Mouse (Mus musculus) spleen, adult 18-20 months (tissue): ENCODE measurements around the gene Sycp2.
"Not testable (repeated sequence)": the region's sequence is repeated elsewhere in the genome, so short reads cannot be mapped to it uniquely, and the experiment has no call there.

Source experiments
- DNase-seq, 2 experiments: peaks; one replicate each; pipeline ENCODE4 v3.0.0; 2022; ENCODE audit warnings: mixed read lengths in 2 of 2

Gene Sycp2

DNA sequence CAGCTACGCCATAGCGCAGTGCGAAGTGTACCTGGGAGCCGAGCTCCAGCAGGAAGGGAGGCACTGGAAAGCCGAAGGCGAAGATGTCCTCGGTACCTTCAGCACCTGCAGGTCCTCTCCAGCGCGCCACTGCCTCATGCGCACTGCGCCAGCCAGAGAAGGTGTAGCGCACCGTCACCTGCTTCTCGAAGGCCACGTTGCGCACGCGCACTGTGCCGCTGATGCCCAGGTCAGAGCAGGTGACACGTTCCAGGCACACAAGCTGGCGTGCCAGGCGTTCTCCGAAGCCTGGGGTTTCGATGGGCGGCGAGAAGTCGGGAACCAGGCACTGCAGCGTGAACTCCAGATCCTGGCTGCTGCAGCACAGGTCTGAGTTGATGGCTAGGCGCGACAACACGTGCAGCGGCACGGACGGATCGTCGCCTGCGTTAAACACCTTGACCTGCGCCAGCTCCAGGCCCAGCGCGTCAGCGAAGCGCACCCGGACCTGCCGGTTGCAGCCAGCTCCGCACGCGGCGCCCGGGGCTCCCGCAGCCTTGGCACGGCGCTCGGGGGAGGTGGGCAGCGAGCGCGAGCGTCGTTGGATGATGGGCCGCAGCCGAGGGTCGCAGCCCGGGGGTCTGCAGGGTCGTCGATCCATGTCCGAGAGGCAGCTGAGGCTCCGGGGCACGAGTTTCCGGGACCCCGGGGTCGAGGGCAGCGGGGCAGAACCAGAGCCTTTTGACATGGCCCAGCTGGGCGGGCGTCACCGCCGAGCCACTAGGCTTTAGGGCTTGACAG is 6.2 kb upstream of the Sycp2 start:
- no peak for DNase-seq

DNA sequence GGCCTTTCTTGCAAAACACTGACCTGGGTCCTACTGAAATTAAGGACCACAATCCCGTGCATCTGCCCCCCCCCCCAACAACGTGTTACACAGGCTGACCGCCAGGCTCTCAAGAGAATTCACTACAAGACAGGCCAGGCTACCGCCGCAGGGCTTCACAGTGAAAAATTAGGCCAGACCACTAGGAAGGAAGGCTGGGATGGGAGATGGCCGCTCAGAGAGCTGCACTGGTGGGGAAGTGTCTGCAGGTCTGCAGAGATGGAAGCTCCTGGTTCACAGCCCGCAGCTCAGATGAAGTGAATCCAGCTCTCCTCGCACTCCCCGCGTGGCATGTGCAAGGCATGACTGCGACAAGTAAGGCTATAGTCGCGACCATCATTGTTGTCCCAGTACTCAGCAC is 5.6 kb upstream of the Sycp2 start:
- no peak for DNase-seq

DNA sequence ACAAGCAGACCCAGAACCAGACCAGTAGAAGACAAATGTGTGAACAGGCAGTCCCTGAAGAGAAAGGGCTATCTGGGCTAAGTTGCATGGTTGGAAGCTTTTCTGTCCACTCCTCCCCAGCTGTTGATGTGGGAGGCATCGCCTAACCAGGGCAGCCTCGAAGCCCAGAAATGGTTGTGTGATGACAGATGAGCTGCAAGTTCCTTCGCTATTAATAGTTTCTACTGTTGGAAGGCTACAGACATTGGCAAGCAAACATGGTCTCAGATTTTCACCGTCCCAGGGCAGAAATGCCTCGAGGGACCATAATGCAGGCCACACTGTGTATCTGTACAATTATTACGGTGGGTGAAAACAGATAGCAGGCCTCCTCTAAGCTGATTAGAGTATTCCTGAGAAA is 5.1 kb upstream of the Sycp2 start:
- DNase-seq, result no peak

DNA sequence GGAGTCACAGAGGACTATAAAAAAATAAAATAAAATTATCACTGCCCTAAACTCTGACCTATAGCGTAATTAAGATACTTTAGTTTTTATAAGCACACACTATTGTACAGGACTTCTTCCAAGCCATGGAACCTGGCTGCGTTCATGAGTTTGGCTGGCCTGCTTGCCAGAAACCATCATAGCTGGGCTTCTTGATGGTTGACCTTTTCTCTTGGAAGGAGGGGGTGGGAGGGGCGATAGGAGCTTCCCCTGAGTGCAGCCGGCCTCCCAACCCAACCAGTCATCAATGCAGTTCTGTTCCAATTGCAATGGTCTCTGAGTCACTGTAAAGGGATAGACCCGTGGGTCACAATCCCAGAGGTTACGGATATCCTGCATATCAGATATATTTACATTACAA is 2.8 kb upstream of the Sycp2 start:
- no peak for DNase-seq

DNA sequence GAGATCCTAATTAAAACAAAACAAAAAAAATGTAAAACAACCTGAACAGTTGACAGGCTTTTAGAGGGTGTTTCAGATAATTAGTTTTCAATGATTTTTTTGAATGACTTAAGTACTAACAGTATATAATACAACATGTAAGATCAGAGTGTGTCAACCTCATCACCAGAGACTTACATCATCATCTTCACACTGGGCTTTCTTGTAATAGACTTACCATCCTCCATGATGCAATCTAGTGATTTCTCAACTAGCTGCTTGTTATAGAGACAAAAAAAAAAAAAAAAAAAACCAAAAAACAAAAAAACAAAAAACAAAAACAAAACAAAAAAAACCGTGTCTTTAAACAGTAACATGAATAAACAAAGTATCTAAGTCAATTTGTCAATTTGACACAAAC is 1.5 kb upstream of the Sycp2 start:
- DNase-seq, result no peak

DNA sequence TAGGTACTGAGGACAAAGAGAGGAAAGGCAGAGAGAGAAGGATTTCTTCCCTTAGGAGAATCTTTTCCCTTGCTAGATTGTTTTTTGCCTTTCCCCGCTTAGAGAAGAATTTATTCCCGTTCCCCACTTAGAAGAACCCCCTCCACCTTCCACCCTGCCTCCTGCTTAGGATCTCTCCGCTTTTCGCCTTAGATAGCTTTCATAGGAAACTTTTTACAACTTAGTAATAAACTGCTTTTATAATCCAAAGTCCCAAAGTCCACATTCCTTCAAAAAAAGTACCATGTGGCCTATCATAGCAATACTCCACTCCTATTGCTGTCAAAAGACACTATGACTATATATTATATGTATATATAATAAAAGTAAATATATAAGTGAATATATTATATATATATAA is 64.9 kb downstream of the Sycp2 start:
- no peak for DNase-seq

DNA sequence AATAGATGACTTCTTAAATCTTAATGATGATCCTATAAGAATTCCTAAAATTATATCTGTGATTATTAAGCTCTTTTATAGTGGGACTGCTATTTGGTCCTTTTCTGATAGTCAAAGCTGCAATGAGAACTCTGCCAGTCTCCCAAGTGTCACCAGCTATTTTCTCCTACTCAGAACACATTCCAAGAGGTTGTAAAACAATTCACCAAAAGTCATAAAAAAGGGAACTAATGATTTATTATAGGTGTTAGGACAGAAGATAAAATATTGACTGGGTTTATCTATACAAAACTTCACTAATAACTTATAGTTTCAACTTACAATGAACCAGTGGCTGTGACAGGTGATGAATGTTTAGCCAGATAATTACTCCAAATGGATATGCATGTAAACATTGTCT is 65.4 kb downstream of the Sycp2 start:
- DNase-seq, result not testable (repeated sequence)

DNA sequence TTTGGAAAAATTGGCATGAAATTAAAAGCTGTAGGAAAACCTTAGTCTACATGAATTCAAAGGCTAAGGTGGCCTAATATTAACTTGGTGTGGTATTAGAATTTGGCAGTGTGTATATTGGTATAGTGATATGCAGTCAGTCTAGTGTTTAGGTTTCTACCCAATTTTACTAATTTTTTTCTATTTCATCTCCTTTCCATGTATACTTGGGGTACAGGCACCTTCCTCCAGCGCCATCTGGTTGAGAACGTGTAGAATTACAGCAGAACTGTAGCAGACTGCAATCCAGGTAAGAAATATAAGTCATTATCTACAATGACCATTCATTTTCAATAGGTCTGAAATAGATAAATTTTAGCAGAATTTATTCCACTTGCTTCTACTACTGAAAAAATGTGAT is 68.4 kb downstream of the Sycp2 start:
- DNase-seq, result no peak

DNA sequence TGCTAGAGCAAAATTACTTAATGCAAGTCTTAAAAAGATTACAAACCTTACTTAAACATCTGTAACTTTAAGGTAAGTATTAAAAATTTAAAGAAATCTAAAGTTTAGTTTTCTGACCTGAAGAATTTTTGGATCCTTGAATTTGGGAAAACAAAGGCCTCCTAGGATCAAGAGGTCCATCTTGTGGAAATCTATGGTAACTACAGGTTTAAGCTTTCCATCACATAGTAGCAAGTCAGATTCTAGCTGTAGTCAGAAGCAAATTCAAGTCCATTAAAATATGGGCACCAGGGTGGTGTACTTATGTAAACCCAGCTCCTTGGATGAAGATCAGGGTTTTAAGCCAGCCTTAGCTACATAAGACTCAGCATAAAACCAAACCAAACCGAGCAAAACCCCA is 69.6 kb downstream of the Sycp2 start:
- no peak for DNase-seq

DNA sequence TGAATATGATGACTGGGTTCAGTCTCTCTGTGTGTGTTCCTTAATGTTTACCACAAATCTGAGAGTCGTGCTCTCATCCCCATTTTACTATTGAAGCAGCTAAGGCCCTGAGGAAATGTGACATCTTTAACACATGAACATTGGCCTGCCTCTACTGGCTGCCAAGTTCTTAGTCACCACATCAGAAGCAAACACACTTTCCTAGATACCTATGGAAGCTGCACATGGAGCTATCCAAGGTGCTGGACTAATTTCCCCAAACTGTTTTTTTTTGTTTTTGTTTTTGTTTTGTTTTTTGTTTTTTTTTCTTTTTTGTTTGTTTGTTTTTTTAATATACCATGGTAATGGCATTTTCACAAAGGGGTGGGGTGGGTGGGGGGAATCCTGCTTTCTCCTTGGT is 77.5 kb downstream of the Sycp2 start:
- no peak for DNase-seq

DNA sequence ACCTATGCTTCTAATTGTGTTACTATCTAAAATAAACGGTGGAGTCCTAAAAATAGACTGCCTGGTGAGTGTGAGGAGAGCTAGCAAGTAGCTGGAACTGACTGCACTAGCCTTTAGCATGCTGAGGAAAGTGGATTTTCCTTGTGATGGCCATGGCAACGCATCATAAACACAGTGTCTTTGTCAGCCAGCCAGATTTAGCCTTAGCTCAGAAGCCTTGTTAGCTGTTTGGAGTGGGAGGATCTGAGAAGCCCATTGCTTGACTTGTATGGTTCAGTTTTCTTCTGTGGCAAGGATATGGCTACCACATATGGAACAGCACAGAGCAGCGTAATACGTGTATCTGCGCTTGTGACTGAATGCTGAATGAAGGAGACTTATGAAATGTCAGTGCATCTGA is 77.9 kb downstream of the Sycp2 start:
- DNase-seq, result no peak

DNA sequence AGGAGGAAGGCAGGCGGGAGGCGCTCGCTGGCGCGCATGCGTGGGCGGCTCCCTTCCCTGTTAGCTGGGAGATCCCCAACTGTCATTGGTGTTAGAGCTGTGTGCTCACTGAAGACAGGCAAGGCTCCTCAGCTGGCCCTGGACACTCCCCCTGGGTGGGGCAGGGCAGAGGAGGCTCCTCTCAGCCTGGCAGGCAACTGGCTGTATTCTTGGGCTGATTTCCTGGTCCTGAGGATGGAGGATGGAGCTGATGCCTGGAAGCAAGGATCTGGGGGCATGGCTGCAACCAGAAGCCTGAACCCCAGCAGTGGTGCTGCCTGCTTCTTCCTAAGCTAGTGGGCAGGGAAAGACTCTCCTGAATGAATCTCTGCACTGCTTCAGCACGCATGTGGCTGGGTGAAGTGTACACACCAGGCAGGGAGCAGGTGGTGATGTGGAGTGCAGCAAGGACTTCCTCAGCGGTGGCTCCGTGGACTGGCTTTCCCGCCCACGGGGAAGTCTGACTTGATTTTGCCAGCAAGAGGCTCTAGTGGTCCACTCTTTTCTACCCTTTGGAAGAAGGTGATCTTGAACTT is 79.9 kb downstream of the Sycp2 start:
- no peak for DNase-seq

DNA sequence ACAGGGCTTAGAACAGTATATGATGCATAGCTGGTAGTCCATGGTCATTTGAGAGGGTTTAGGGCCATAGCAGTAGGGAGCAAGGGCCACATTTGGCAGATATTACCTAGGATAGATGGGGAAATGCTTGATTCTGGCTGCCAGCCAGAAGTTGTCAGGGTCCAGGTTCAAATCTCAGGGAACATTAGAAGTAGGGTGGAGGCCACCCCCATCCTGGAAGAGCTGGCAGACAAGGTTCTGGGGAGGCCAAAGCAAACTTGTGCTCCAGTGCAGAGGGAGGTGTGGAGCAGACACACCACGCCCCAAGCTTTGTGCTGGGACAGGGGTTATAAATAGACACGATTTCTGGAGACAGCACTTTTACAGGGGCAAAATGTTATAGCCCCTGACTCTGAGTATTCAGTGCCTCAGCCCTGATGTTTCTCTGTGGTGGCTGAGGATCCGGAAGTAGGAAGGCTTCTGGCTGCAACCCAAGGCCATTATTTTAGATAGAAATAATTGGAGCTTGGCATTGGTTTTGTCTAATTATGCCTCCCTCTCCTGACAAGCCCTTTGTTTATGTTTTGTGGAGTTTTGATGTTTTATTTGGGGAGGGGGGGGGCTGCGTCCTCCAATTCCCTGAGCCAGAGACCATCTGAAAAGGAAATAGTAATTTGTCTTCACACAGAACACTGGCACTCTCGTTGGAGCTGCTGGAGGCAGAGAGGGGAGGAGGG is 80.6 kb downstream of the Sycp2 start:
- no peak for DNase-seq

DNA sequence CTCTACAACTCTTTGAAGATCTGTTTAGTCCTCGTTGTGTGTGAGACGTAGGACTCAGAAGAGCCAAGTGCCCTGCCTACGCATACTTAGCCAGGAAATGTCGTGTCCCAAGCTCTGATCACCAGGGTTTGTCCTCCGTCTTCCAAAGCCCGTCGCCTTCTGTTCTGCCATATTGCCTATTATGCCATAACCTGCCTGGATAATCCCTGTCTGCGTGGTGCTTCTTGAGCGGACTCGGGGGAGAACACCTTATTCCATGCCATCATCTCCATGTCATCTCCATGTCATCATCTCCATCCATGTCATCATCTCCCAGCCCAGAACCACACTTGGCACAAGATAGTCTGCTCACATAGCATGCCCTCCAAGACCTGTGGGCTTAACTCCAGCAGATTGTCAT is 81.4 kb downstream of the Sycp2 start:
- DNase-seq, result no peak

DNA sequence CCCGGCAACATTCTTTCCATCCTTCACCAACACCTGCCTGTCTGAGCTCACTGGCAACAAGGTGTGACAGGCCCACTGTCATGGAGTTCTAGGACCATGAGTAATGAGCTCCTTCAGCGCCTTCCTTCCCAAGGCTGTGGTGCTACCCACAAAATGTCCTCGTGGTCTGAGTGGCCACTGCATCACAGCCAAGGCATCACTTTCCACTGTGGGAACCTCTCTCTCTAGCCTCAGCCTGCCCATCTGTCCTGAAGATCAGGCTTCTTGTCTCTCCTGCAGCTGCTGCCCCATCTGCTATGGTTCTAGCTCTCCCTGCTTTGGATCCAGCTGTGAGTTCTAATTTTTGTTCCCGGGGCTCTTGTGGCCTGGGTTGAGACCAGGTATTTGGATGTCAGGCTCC is 82.7 kb downstream of the Sycp2 start:
- no peak for DNase-seq

DNA sequence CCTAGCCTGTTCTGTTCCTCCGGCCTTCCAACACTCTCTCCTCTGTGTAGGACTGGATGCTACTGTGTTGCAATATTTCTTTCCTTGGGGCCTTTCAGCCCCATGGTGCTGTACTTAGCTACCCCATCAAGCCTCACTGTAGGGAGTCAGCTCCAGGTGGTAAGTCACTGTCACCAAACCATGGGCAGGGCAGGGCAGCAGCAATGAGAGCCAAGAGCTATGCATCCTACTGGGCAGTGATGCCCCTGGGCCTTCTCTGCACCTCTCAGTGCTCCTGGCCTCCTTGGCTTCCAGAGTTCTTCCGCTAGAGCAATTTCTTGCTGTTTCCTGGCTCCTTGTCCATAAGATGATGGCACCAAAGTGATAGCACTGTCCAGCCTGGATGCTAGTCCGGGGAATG is 83.1 kb downstream of the Sycp2 start:
- no peak for DNase-seq

DNA sequence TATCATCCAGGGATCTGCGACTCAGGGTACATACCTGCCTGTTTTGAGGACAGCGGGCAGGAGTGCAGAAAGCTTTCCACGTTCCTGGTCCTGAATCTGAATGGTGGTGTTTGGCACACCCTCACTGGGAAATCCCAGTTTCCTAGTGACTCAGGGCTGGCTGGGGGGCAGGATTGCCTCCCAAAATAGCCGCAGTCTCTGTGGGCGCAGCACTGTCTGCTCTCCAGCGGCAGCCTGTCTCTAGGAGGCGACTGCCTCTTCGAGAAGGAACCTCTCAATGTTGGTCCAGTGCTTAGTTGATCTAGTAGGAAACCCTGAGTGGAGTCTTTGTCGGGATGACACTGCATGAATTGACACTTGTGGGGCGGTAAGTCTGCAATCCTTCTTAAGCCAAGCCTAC is 86.2 kb downstream of the Sycp2 start:
- no peak for DNase-seq

DNA sequence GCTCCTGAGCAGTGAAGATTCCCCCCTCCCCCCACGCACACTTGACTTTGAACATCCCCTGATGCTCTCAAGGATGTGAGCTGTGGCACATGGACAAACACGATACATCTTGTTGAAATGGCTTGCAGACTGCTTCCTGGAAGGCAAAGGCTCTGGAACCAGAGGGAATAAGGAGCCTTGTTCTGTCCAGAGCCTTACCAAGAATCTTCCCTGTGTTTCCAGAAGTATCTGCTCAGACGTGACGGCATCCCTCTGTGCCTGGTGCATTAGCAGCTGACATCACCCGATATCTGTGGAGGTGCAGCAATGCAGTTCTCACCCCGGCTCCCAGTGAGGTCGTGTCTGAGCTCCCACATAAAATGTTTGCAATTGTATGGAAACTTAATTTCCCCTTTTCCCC is 87.7 kb downstream of the Sycp2 start:
- DNase-seq, result no peak

DNA sequence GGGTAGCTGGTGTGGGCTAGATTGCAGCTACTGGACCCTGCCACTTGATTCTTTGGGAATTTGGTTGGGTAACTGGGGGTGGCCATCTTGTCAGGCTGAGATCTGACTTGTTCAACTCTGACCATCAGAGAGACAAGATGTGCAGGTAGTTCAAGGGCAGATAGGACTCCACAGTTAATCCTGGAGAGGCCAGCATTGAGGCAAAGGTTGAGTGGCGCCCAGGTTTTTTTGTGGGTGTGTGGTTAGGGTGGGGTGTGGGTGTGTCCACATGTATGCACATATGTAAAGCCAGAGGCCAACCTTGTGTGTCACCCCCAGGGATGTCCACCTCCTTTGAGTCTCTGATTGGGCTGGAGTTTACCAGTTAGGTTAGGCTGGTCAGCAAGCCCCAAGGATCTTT is 91.2 kb downstream of the Sycp2 start:
- no peak for DNase-seq

DNA sequence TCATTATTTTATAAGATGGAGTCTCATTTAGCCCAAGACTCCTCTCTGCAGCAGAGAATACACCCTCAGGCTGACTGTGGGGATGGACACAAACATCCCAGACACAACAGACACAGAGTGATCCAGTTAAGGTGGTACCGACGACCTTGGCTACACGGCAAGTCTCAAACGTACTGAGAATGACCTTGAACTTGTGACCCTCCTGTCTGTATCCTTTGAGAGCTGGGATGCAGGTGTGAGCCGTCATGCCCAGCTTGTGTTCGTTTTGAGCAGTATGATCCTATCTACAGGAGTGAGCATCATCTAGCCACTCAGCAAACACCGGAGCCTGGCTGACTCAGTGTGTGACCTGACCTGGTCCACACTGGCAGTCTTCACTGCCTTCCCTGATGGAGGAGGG is 93.9 kb downstream of the Sycp2 start:
- DNase-seq, result no peak

DNA sequence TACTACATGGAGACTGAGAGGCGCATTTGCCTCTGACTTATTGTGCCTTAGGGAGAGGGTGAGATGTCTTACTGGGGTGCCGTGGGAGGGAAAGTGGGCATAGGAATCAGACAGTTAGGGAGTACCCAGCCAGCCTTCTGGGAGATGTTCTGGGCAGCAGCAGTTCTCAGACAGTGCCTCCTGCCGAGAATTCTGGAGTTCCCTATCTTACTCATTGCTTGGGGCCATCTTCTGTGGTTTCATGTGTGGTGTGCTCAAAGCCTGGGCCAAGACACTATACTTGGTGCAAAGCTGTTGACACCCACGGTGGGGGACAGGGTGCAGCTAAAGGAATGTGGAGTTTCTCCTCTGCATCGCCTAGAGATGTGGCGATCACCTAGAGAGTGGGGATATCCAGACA is 102.8 kb downstream of the Sycp2 start:
- no peak for DNase-seq

DNA sequence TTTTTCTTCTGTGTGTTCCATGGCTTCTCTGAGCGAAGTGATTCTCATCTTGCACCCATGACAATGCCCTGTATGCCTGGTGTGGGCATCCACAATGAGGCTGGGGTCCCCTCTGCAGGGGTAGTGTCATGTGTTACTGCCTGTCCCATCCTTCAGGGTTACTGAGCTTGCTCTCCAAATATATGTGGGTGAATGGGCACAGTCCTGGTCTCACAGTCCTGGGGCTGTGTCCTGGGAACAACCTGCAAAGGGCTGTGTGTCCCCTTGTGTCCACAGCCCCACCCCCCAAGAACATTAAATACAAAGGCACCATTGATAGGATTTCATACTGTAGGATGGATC is 103.3 kb downstream of the Sycp2 start:
- no peak for DNase-seq

DNA sequence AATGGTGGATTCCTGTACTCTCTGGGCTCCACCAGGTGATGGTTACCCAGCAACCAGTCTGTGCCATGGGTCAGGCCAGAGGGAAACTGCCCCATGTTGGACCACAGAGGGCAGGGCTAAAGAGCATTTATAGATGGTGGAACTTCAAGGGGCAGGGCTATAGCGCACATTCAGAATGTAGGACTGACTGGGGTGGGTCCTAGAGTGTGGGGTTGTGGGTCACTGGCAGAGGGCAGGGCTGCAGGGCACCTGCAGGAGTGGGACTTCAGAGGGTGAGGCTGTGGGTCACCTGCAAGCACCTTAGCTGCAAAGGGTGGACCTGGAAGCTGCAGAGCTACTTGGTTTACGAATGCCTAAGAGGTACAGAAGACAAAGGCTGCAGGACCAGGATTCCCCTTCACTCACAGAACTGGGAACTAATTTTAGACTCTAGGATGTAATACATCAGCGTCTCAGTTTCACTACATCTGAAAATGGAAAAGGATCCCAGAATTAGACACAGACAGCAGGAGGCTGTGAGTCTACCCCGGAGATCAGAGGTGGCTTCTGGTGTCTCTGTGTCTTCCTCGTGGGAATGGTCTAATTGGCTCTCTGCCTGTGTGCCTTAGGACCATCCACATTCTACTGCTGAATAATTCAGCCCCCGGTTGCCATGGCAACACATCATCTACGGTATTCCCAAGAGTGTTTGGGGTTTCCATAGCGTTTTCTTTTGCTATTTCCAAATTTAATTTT is 103.9 kb downstream of the Sycp2 start:
- no peak for DNase-seq
